Mouse (Mus musculus): ENCODE measurements around the gene Bmp2k. TPM values are rescaled to one million over a fixed set of nuclear protein-coding genes. Genes with fewer than 3 reads are reported as not detected.

Bmp2k gene
- polyA plus RNA-seq, 1 experiment from 2014 or later, result 7.2 TPM

DNA sequence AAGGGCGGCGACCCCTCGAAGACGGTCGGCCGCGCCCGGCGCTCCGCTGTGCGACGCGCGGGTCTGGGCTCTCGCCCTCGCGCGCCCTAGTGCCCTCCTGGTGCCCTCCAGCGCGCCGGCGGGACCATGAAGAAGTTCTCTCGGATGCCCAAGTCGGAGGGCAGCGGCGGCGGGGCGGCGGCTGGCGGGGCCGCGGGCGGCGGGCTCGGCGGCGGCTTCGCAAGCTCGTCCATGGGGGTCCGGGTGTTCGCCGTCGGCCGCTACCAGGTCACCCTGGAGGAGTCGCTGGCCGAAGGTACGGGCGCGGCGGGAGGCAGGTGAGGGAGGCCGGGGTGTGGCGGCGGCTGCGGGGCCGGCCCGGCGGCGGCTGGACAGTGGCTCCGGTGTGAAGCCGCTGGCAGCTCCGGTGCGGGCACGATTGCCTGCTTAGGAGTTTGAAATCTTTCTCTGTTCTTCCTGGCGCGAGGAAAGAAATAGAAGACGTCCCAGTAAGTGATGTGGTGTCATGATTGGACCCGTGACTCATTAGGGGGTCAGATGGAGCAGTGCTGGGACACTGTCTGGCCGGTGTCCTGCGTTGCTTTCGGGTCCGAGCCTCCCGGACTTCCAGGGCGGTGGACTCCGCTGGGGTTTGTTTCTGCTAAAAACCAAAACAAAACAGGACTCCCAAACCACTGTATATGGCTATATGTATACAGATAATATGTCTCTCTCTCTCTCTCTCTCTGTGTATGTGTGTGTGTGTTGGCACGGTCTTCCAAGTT, 495 bp downstream of the Bmp2k start:
- ATAC-seq, result peak; percentile 11
- Histone ChIP-seq H3K9me3 (ENCODE audit: control insufficient read depth, low read length) (no peaks in the 10 kb centered on the region), H3K4me2 (ENCODE audit: low read length) (peak overlapping the region; percentile 67), H3K9ac (replicated peaks; ENCODE audit: low read depth, low read length) (peak overlapping the region; percentile 67), H3K4me1 (replicated peaks; ENCODE audit: control insufficient read depth, insufficient read depth, low read length) (peaks cover 15% of the 10 kb centered on the region), H3K36me3 (ENCODE audit: control insufficient read depth, insufficient read depth) (no peaks in the 10 kb centered on the region), H3K4me3 (replicated peaks; ENCODE audit: low read length) (peak overlapping the region; percentile 82), H3K27ac (ENCODE audit: low read length) (peak overlapping the region; percentile 89), H3K27me3 (replicated peaks; ENCODE audit: control insufficient read depth, insufficient read depth, low read length) (no peaks in the 10 kb centered on the region)
- WGBS, result under 1% methylated on average over 63 of the region's 75 CpGs

DNA sequence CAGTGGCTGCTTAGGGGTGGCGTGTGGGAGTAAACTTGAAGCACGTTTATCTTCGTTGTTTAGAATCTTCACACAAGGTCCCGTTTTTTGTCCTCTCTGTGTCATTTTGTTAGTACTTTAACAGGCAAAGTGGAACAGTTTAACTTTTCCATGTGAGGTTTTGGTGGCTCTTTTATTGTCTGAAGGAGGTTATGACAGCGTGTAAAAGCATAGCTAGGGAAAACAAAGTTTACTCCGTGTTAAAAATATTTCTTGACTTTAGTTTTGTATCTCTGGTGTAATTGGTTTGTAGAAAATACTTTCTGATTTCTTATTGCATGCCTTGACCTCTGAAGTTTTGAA, 1.0 kb downstream of the Bmp2k start:
- peak overlapping the region; percentile 67 for H3K4me2 ChIP-seq (ENCODE audit: low read length)
- no peaks in the 10 kb centered on the region for H3K9me3 ChIP-seq (ENCODE audit: control insufficient read depth, low read length)
- 11% methylated on average over 6 of the region's 6 CpGs for WGBS
- peaks cover 15% of the 10 kb centered on the region for H3K4me1 ChIP-seq (replicated peaks; ENCODE audit: control insufficient read depth, insufficient read depth, low read length)
- H3K4me3 ChIP-seq (replicated peaks; ENCODE audit: low read length), result peak overlapping the region; percentile 82
- H3K36me3 ChIP-seq (ENCODE audit: control insufficient read depth, insufficient read depth), result no peaks in the 10 kb centered on the region
- peak overlapping the region; percentile 67 for H3K9ac ChIP-seq (replicated peaks; ENCODE audit: low read depth, low read length)
- no peaks in the 10 kb centered on the region for H3K27me3 ChIP-seq (replicated peaks; ENCODE audit: control insufficient read depth, insufficient read depth, low read length)
- no peak overlapping the region for H3K27ac ChIP-seq (ENCODE audit: low read length)
- ATAC-seq, result no peak

DNA sequence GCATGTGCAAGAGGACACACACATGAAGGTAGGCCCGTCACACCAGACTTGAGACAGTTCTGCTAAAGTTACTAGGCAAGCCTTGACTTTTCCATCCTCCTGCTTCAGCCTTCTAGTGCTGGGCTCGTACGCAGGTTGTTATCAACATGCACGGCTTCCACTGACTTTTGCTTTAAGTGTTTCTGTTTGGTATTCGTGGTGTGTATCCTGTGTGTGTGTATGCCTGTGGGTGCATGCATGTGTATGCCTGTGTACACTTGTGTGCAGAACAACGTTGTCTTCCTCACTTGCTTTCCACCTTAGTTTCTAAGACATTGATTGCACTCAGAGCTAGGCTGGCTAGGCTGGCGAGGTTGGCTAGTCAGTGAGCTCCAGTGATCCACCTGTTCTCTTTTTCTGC, 2.1 kb downstream of the Bmp2k start:
- no peak overlapping the region for H3K27ac ChIP-seq (ENCODE audit: low read length)
- H3K9ac ChIP-seq (replicated peaks; ENCODE audit: low read depth, low read length), result no peak overlapping the region
- H3K4me3 ChIP-seq (replicated peaks; ENCODE audit: low read length), result no peak overlapping the region
- no peak overlapping the region for H3K4me2 ChIP-seq (ENCODE audit: low read length)
- no peaks in the 10 kb centered on the region for H3K9me3 ChIP-seq (ENCODE audit: control insufficient read depth, low read length)
- WGBS, result 84% methylated on average over 7 of the region's 7 CpGs
- no peaks in the 10 kb centered on the region for H3K36me3 ChIP-seq (ENCODE audit: control insufficient read depth, insufficient read depth)
- ATAC-seq, result no peak
- no peaks in the 10 kb centered on the region for H3K27me3 ChIP-seq (replicated peaks; ENCODE audit: control insufficient read depth, insufficient read depth, low read length)
- peaks cover 15% of the 10 kb centered on the region for H3K4me1 ChIP-seq (replicated peaks; ENCODE audit: control insufficient read depth, insufficient read depth, low read length)

DNA sequence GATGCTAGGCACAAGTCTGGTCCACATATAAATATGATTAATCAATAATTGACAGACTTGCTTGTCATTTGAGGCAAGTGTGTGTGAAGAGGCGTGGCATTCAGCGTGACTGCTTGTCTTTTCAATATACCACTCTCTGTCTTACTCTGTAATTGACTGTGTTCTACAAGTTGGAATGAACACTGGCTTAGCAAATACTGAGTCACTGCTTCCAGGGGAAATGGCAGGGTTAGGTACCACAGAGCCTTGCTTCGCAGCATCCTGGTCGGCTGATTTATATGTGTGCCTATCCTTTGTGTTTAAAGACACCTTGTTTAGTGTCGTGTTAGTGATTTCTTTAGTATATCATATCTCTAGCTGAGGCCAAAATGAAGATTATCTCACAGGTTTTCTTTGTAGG, 3.0 kb downstream of the Bmp2k start:
- H3K4me3 ChIP-seq (replicated peaks; ENCODE audit: low read length), result no peak overlapping the region
- no peak overlapping the region for H3K4me2 ChIP-seq (ENCODE audit: low read length)
- ATAC-seq, result no peak
- peaks cover 15% of the 10 kb centered on the region for H3K4me1 ChIP-seq (replicated peaks; ENCODE audit: control insufficient read depth, insufficient read depth, low read length)
- H3K27ac ChIP-seq (ENCODE audit: low read length), result no peak overlapping the region
- no peaks in the 10 kb centered on the region for H3K36me3 ChIP-seq (ENCODE audit: control insufficient read depth, insufficient read depth)
- H3K9me3 ChIP-seq (ENCODE audit: control insufficient read depth, low read length), result no peaks in the 10 kb centered on the region
- no peaks in the 10 kb centered on the region for H3K27me3 ChIP-seq (replicated peaks; ENCODE audit: control insufficient read depth, insufficient read depth, low read length)
- no peak overlapping the region for H3K9ac ChIP-seq (replicated peaks; ENCODE audit: low read depth, low read length)
- 93% methylated on average over 5 of the region's 5 CpGs for WGBS

DNA sequence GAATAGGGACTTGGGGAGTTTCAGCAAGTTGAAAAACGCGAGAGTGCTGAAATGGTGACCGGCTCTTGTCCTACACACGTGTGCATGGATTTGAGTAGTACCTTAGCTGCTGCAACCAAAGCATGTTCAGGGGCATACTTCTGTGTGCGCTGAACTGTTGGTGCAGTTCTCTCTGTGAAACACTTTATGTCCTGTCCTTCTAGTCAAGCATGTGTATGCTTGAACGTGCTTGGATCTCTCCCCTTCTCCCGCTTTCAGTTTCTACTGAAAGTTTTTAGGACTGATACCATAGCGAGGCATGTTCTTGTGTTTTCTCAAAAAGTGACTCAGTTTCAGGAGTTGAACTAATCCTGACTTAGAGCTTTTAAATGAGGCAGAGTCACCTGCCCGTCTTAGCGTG, 3.7 kb downstream of the Bmp2k start:
- no peaks in the 10 kb centered on the region for H3K27me3 ChIP-seq (replicated peaks; ENCODE audit: control insufficient read depth, insufficient read depth, low read length)
- no peak overlapping the region for H3K4me2 ChIP-seq (ENCODE audit: low read length)
- H3K9me3 ChIP-seq (ENCODE audit: control insufficient read depth, low read length), result no peaks in the 10 kb centered on the region
- WGBS, result 91% methylated on average over 10 of the region's 10 CpGs
- H3K9ac ChIP-seq (replicated peaks; ENCODE audit: low read depth, low read length), result no peak overlapping the region
- H3K27ac ChIP-seq (ENCODE audit: low read length), result no peak overlapping the region
- H3K36me3 ChIP-seq (ENCODE audit: control insufficient read depth, insufficient read depth), result no peaks in the 10 kb centered on the region
- peaks cover 13% of the 10 kb centered on the region for H3K4me1 ChIP-seq (replicated peaks; ENCODE audit: control insufficient read depth, insufficient read depth, low read length)
- no peak for ATAC-seq
- no peak overlapping the region for H3K4me3 ChIP-seq (replicated peaks; ENCODE audit: low read length)

DNA sequence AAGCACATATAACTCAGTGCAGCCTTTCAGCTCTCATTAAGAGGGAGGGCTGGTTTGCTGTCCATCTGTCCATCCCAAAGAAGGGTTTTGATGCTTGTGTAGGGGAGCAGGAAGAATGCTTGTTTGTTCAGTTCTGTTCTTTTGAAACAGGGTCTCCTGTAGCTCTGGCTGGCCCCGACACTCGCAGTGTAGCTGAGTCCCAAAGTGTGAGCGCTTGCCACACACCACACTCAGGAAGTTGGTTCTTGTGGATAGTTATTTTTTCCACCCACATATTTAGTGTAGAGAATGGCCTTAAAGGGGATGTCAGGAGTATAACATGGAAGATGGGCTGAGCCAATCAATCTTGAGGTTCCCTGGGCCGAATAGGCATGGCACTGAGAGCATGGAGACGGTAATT, 4.1 kb downstream of the Bmp2k start:
- ATAC-seq, result no peak
- H3K9ac ChIP-seq (replicated peaks; ENCODE audit: low read depth, low read length), result no peak overlapping the region
- WGBS, result 93% methylated on average over 5 of the region's 5 CpGs
- H3K9me3 ChIP-seq (ENCODE audit: control insufficient read depth, low read length), result no peaks in the 10 kb centered on the region
- H3K4me3 ChIP-seq (replicated peaks; ENCODE audit: low read length), result no peak overlapping the region
- H3K27ac ChIP-seq (ENCODE audit: low read length), result no peak overlapping the region
- peaks cover 9% of the 10 kb centered on the region for H3K4me1 ChIP-seq (replicated peaks; ENCODE audit: control insufficient read depth, insufficient read depth, low read length)
- no peaks in the 10 kb centered on the region for H3K27me3 ChIP-seq (replicated peaks; ENCODE audit: control insufficient read depth, insufficient read depth, low read length)
- no peaks in the 10 kb centered on the region for H3K36me3 ChIP-seq (ENCODE audit: control insufficient read depth, insufficient read depth)
- H3K4me2 ChIP-seq (ENCODE audit: low read length), result no peak overlapping the region

DNA sequence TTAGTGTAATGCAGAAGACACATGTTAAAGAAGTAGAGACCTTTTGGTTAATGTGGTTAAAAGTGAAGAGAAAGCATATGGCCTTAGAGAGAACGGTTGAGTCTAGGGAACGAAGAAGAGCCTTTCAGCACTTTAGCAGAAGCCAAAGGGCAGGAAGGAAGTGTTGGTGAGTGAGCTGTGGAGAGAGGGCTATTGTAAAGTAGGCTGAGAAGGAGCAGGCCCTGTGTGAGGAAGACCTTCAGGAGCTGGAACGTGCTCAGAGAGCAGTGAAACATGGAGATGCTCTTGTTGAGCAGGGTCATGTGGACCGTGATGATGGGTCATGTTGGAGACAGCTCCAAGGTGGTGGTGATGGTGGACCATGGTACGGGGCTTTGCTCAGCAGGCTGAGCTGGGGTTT, 4.8 kb downstream of the Bmp2k start:
- Histone ChIP-seq H3K4me2 (ENCODE audit: low read length) (no peak overlapping the region), H3K27ac (ENCODE audit: low read length) (no peak overlapping the region), H3K4me1 (replicated peaks; ENCODE audit: control insufficient read depth, insufficient read depth, low read length) (peaks cover 6% of the 10 kb centered on the region), H3K27me3 (replicated peaks; ENCODE audit: control insufficient read depth, insufficient read depth, low read length) (no peaks in the 10 kb centered on the region), H3K9me3 (ENCODE audit: control insufficient read depth, low read length) (no peaks in the 10 kb centered on the region), H3K36me3 (ENCODE audit: control insufficient read depth, insufficient read depth) (no peaks in the 10 kb centered on the region), H3K4me3 (replicated peaks; ENCODE audit: low read length) (no peak overlapping the region), H3K9ac (replicated peaks; ENCODE audit: low read depth, low read length) (no peak overlapping the region)
- 95% methylated on average over 5 of the region's 5 CpGs for WGBS
- ATAC-seq, result no peak

DNA sequence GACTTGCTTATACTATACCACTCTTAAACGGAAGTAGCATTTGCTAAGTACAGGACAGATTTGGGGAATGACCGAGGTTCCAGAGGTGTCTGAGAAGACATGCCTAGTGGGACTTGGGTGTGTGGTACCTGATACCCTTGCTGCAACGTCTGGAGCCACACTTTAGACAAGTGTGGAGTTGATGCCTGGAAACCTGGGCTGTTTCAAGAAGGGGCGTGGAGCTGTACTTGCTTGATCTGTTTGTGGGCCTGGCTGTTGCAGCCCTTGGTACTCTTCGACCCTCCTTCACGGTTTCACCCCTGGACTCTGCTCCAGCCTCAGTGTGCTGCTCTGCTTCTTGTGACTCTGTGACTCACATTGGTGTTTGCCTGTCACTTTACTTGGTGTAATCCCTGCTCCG, 5.4 kb downstream of the Bmp2k start:
- no peak for ATAC-seq
- Histone ChIP-seq H3K27ac (ENCODE audit: low read length) (no peak overlapping the region), H3K36me3 (ENCODE audit: control insufficient read depth, insufficient read depth) (no peaks in the 10 kb centered on the region), H3K9me3 (ENCODE audit: control insufficient read depth, low read length) (no peaks in the 10 kb centered on the region), H3K4me3 (replicated peaks; ENCODE audit: low read length) (no peak overlapping the region), H3K4me1 (replicated peaks; ENCODE audit: control insufficient read depth, insufficient read depth, low read length) (peaks cover 6% of the 10 kb centered on the region), H3K27me3 (replicated peaks; ENCODE audit: control insufficient read depth, insufficient read depth, low read length) (no peaks in the 10 kb centered on the region), H3K4me2 (ENCODE audit: low read length) (no peak overlapping the region), H3K9ac (replicated peaks; ENCODE audit: low read depth, low read length) (no peak overlapping the region)
- 91% methylated on average over 7 of the region's 7 CpGs for WGBS

DNA sequence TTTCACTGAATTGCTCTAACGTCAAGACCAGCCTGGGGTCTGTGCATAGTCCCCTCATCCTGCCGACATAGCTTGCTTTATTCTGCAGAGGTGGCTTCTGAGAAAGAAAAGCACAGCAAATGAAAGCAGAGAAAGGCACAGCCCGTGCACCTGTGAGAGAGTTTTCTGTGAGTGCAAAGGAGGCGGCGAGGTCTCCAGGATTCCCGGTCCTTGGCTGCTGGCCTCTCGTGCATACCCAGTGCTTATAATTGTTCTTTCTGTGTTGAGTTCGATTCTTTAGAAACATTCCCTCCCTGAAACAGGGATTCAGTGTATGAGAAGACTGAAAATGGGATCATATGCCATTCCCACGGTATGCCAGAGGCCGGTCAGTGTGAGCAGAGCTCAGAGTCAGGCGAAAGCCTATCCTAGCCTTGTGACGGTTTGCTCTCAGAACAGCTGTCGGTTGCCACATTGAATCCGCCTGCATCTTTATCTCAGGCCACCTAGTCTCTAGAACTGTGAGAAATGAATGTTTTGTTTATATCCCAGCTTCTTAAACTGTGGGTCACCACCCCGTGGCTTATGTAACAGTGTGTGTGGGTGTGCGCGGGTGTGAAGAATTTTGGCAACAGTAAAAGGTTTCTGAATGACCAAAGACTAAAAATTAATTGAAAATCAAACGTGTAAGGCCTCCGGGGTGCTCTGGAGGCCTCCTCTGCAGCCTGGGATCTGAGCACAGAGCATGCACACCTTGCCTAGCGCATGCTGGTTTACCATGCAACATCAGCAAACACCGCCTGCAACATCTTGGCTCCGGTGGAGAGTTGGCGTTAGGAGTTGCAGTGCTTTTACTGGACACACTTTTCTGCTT, 6.9 kb downstream of the Bmp2k start:
- 73% methylated on average over 23 of the region's 23 CpGs for WGBS
- Histone ChIP-seq H3K9ac (replicated peaks; ENCODE audit: low read depth, low read length) (no peak overlapping the region), H3K27me3 (replicated peaks; ENCODE audit: control insufficient read depth, insufficient read depth, low read length) (no peaks in the 10 kb centered on the region), H3K4me3 (replicated peaks; ENCODE audit: low read length) (no peak overlapping the region), H3K4me2 (ENCODE audit: low read length) (no peak overlapping the region), H3K4me1 (replicated peaks; ENCODE audit: control insufficient read depth, insufficient read depth, low read length) (no peaks in the 10 kb centered on the region), H3K27ac (ENCODE audit: low read length) (no peak overlapping the region), H3K36me3 (ENCODE audit: control insufficient read depth, insufficient read depth) (no peaks in the 10 kb centered on the region), H3K9me3 (ENCODE audit: control insufficient read depth, low read length) (no peaks in the 10 kb centered on the region)
- no peak for ATAC-seq
